Mouse (Mus musculus): ENCODE measurements around the gene Siah1a.

- TF ChIP-seq CTCF (IDR thresholded peaks at IDR 0.05): no peak
- TF ChIP-seq POLR2A (IDR thresholded peaks at IDR 0.05; ENCODE audit: insufficient read depth, low read depth, low read length): no peak
Measured at GRCm38 (mm10) chr8:86718332-86718994, 27.3 kb downstream of the Siah1a start.

All from heart, adult 2 months (tissue).